Mouse (Mus musculus) ES-Bruce4 (cell line): ENCODE results near the gene Myh9.

Source experiments
- CTCF ChIP-seq: IDR thresholded peaks from one replicate; pipeline ENCODE4 v1.8.1; 2011; ENCODE audit warnings: low read depth, low read length
- POLR2A ChIP-seq: IDR thresholded peaks from one replicate; pipeline ENCODE4 v1.8.1; 2011; ENCODE audit warnings: low read length; ENCODE audit not compliant: insufficient read depth

DNA sequence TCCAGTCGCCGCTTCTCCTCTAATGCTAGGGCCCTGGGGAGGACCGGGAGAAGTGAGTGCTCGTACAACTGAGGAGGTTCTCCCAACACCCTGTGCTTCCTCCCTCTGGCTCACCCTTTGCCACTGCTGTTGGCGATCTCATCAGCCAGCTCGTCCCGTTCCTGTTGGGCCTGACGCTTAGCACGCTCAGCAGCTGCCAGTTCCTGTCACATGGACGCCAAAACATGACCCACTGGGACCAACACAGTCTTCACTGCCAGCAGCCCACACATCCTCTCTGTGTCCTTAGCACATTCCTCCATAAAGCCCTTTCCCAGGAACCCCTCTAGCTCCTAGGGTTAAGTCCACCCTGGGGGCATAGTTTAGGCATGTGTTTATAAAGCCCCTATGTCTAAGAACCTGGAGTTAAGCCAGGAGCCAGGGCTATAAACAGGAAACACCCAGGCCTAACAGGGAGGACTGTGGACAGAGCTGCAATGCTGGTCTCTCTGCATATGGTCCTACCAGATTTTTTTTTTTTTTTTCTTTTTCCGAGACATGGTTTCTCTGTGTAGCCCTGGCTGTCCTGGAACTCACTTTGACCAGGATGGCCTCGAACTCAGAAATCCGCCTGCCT, 77.5 kb downstream of the Myh9 start:
- TF ChIP-seq CTCF (no peak), POLR2A (no peak)
